Mouse (Mus musculus) layer of hippocampus, adult 18-20 months (tissue): Measurements from ENCODE around the gene Dpp8. TPM values are rescaled to one million over a fixed set of nuclear protein-coding genes. Genes with fewer than 3 reads are reported as not detected.

ENCODE experiments used
- DNase-seq, 2 experiments: peaks; one replicate each; pipeline ENCODE4 v3.0.0; 2022; ENCODE audit warnings: low spot score in 2 of 2
- total RNA-seq, 2 experiments: library from RNA; stranded (reverse); gene quantifications; 2 replicates each; pipeline ENCODE4 v1.2.3; 2021

The Dpp8 gene
- total RNA-seq, 2 experiments from 2014 or later, result 162 to 168 TPM

- DNase-seq, result no peak
Measured at GRCm38 (mm10) chr9:65083075-65083765, 51.0 kb downstream of the Dpp8 start.

GRCm38 (mm10) chr9:65084198-65084807 lies 52.1 kb downstream of the Dpp8 start:
- DNase-seq, result no peak

GRCm38 (mm10) chr9:65085270-65085669 lies 53.1 kb downstream of the Dpp8 start:
- DNase-seq, result no peak

GRCm38 (mm10) chr9:65086801-65087200 lies 54.6 kb downstream of the Dpp8 start:
- no peak for DNase-seq

- no peak for DNase-seq
Measured at GRCm38 (mm10) chr9:65087490-65087889, 55.3 kb downstream of the Dpp8 start.

GRCm38 (mm10) chr9:65094237-65094636 lies 62.0 kb downstream of the Dpp8 start:
- peak in 1 of 2 experiments; percentile 39 for DNase-seq

- no peak for DNase-seq
Measured at GRCm38 (mm10) chr9:65100991-65101685, 68.9 kb downstream of the Dpp8 start, which contains the start of gene Igdcc4. Gene Igdcc4 (plus strand): TSS chr9:65101486.

- DNase-seq, result peak in 1 of 2 experiments; percentile 37
Measured at GRCm38 (mm10) chr9:65101686-65102376, 69.6 kb downstream of the Dpp8 start.

- DNase-seq, result no peak
Measured at GRCm38 (mm10) chr9:65102377-65103172, 70.4 kb downstream of the Dpp8 start.

GRCm38 (mm10) chr9:65103173-65103752 lies 71.0 kb downstream of the Dpp8 start:
- no peak for DNase-seq

- DNase-seq, result no peak
Measured at GRCm38 (mm10) chr9:65106821-65107220, 74.6 kb downstream of the Dpp8 start.

GRCm38 (mm10) chr9:65107893-65108292 lies 75.7 kb downstream of the Dpp8 start:
- DNase-seq, result no peak

GRCm38 (mm10) chr9:65109132-65110072 lies 77.2 kb downstream of the Dpp8 start:
- DNase-seq, result peak in 1 of 2 experiments; percentile 64

- DNase-seq, result no peak
Measured at GRCm38 (mm10) chr9:65111698-65112097, 79.5 kb downstream of the Dpp8 start.

- no peak for DNase-seq
Measured at GRCm38 (mm10) chr9:65113694-65114093, 81.5 kb downstream of the Dpp8 start.

- no peak for DNase-seq
Measured at GRCm38 (mm10) chr9:65115891-65116290, 83.7 kb downstream of the Dpp8 start.

GRCm38 (mm10) chr9:65117516-65117915 lies 85.3 kb downstream of the Dpp8 start:
- no peak for DNase-seq

GRCm38 (mm10) chr9:65120935-65121334 lies 88.7 kb downstream of the Dpp8 start:
- peak; percentile 50 to 85 for DNase-seq

GRCm38 (mm10) chr9:65122545-65122944 lies 90.3 kb downstream of the Dpp8 start:
- DNase-seq, result peak; percentile 81 to 85
